Mouse (Mus musculus): ENCODE data around the gene Gpa33.

DNA sequence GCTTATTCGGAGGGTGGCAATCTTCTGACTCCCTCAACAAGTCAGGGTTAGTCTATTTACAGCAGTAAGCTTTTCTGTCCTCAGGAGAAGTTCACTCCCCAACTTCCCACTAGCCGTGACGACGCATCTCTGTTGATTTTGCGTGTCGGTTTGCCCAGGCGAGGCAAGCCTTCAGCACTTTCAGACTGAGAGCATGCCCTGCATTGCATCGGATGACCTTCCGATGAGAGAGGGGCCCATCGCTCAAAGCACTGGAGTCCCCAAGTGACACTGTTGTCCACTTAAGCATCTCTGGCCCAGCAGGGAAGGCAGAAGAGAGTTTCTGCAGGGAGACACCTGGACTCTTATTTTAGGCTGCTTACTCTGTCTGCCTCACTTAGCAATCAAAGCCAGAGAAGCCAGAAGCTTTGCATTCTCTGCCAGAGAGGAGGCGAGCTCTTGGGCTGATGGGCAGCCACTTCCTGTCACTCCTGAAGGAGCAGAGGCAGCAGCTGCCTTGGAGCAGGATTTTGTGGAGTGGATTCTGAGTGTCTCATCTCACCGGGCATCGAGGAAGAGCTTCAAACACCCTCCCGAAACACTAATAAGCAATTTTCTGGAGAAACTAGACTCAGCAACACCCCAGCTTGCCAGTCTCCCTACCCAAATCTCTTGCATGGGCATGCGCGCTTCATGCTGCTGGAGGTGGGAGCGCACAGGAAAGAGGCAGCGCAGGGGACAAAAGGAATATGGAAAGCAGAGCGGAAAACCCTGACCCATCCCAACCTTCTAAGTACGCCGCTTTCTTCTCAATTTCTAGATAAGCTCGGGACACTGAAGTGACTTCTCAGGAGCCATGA, 54.6 kb downstream of the Gpa33 start:
- TF ChIP-seq CTCF (IDR thresholded peaks at IDR 0.05; ENCODE audit: low read depth) (no peak), EP300 (IDR thresholded peaks at IDR 0.05; ENCODE audit: low read depth) (no peak)
